Mouse (Mus musculus) monocyte, adult 2 months (primary cell): ENCODE results near the gene Smyd2.

Experiments
- DNase-seq, 2 experiments: peaks; one replicate each; pipeline ENCODE4 v3.0.0; 2022; ENCODE audit warnings: low spot score in 2 of 2, low read depth in 1 of 2

The Smyd2 gene

DNA sequence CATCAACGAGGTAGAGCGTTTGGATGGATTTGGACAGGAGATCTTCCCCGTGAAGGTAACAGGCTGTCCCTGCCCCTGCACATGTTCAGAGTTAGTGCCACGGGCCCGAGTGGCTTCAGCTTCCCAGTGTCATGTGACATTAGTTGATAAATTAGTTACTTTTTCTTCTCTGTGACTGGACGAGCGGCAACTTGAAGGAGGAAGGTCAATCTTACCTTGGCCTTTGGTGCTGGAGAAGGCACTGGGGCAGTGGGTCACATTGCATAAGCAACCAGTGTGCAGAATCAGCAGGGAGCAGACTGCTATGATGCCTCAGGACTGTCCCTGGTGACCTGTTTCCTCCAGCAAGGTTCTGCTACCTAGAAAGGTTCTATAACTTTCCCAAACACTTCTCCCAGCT is 88.8 kb downstream of the Smyd2 start:
- no peak for DNase-seq

DNA sequence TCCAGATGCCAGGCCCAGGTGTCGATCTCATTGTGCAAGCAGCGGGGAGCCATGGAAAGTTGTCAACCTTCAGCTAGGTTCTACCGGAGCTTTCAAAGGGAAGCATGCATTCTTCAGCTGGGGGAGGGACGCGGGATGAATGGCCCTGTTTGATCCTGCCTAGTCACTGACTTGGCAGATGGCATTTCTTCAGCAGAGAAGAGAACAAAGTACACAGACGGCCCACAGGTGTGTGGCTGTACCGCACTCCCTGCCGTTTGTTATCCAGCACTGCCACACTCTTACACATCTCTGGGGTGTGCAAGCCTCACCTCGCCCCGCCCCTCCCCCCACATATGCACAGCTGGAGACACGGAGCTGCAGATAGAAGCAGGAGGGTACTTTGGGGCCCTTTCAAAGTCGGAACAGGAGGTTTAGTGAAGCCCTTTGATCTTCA is 91.3 kb downstream of the Smyd2 start:
- no peak for DNase-seq
